Mouse (Mus musculus) bone marrow, adult 2 months (tissue): ENCODE measurements around the gene Yif1a.

Experiments
- CTCF ChIP-seq: fragments of 200-500 bp; IDR thresholded peaks from 2 replicates; pipeline ENCODE4 v1.5.1; 2011; ENCODE audit warnings: low read length, control low read depth; ENCODE audit not compliant: control insufficient read depth, insufficient read depth
- POLR2A ChIP-seq: fragments of 200-500 bp; IDR thresholded peaks from 2 replicates; pipeline ENCODE4 v1.6.1; 2011; ENCODE audit warnings: low read depth, mild to moderate bottlenecking, control low read depth, low read length, borderline replicate concordance; ENCODE audit not compliant: control insufficient read depth

DNA sequence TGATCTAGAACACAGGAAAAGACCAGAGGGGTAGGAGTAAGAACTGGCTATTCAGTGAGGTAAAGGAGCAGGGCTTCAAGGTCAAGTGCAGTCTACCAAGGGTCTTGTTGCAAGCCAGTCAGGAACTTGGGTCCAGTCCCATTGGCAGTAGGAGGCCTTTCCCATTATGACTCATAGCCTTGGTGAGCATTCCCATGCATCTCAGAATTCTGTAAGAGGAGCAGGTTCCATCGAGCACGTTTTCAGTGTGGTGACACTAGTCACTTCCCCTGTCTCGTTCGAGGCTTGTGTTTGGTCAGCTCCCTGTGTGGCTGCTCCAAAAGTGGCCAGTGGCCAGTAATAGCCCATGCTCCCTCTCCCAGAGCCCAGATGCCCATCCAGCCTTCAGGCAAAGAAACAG lies 42.8 kb upstream of the Yif1a start:
- TF ChIP-seq POLR2A (no peak), CTCF (no peak)
